Mouse (Mus musculus): Measurements from ENCODE around the gene Wfdc8.

Wfdc8 gene

DNA sequence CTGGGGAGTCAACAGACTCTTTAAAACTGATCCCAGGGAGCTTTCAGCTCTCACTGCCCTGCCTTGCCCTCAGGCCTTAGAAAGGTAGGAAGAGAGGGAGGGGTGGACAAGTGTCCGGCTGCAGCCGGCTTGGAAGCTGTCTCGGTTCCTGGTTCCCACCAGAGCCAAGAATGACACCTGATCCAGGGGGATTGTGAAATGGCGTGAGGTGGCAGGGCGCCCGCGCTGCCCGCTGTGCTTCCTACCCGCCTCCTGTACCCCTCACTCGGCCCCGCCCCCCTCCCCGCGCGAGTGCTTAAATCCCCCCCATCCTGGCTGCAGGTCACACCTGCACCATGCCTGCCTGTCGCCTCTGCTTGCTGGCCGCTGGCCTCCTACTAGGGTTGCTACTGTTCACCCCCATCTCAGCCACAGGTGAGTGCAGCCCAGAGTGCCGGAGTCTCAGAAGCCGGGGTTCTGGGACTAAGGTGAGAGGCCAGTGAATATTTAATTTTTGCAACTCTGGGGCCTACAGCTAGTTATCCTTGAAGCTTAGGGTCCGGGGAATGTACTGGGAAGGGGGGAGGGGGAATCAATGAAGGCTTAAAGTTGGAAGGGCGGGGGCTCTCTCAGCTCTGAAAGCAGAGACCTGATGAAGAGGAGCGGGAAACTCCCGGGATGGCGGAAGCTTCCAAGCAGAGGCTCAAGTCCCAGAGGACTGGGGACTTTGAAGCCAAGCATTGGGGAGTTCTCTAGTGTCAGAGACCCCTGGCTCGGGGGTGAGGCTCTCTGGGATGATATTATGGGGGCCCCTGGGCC is 50.8 kb downstream of the Wfdc8 start, which contains the start of gene Wfdc2:
TSS of gene Wfdc2 (plus strand) at position 23 of the 798 bp plus-strand sequence.
- no peak for DNase-seq (ENCODE audit: low spot score)

DNA sequence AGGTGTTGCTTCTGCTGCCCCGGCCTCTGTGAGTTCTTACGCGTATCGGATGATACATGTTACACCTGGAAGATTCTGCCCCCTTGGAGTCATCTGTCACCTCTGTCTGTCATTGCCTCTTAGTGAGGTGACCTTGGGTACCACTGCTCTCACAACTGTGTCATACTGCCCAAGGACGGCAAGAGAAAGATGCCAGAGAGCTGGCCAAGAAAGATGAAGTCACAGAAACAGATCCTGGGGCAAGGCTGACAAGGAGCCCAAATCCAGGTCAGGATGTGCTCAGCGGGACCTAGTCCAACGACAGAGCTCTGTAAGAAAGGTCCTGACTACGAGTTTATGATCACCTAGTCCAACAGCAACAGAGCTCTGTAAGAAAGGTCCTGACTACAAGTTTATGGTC is 53.3 kb downstream of the Wfdc8 start:
- no peak for DNase-seq (ENCODE audit: low spot score)

DNA sequence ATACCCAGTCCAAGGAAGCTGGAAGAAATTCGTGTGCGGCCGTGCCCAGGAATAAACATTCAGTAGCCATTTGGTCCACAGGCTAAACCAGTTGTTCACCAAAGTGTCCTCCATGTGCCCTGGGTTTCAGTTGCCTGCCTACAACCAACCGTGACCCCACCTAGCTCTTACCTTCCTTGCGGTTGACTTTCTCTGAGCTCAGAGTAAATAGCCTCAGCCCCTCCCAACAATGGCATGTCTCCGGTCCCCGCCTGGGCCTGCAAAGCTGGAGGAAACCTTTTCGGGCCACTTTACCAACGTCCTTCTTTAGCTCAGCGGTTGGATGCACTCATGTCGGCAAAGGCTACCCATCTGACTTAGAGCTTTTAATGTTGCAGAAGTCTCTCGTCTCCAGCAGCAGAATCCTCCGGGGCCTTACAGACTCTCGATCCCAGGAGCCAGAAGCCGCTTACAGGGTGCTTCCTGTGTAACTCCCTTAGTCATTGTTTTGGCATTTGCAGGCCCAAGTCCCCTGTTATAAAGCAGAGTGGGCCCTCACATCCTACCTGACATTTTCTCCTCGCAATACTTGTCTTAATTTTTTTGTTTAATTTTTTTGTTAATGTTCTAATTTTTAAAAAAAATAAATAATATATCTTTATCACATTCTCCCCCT is 54.3 kb downstream of the Wfdc8 start:
- DNase-seq (ENCODE audit: low spot score), result no peak

DNA sequence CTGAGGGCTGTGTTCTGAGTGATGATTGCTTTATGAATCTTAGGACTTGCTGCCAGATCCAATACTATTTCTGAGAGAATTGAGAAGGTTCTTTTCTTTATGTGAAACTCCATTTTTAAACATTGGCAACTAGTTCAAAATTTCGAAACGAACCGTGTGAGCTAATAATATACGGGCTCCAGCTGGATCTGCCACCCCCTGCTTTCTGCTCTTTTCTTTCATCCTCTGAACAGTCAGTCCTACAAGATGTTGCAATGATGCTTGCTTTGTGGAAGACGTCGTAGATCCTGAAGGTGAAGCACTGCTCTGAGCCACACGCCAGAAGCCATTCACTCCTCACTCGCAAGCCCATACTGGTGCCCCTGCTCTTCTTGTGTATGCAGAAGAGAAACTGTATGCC is 55.0 kb downstream of the Wfdc8 start:
- DNase-seq (ENCODE audit: low spot score), result no peak

DNA sequence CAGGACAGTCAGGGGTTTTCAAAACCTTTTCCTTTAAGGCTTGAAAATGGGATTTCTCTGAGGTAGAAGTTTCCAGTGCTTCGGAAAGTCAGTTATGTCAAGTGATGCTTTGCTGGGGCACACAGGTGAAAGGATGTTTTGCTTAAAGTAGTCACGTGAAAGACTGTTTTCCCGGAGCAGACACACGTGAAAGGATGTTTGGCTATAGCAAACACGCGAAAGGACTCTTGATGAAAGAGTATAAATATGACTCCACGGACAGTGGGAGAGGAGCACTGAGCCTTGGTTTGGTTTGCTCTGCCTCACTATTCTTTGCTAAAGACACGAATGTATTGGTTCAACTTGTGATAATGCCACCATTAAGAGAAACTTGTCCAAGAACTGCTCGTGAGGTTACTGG is 61.9 kb downstream of the Wfdc8 start:
- no peak for DNase-seq (ENCODE audit: low spot score)

DNA sequence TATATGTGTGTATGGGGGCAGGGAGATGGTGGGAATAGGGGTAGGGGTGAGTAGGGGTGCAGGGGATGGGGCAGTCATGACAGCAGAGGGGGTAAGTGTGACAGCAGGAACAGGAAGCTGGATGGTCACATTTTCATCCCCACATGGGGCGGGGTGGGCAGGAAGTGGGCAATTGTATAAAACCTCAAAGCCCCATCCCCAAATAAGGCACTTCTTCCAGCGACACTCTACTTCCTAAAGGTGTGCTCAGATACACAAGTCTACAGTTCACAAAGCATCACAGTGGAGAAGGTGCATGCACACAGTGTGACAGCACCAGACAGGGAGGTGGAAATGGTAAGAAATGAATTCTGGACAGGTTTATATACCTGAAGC is 62.5 kb downstream of the Wfdc8 start:
- DNase-seq (ENCODE audit: low spot score), result no peak

DNA sequence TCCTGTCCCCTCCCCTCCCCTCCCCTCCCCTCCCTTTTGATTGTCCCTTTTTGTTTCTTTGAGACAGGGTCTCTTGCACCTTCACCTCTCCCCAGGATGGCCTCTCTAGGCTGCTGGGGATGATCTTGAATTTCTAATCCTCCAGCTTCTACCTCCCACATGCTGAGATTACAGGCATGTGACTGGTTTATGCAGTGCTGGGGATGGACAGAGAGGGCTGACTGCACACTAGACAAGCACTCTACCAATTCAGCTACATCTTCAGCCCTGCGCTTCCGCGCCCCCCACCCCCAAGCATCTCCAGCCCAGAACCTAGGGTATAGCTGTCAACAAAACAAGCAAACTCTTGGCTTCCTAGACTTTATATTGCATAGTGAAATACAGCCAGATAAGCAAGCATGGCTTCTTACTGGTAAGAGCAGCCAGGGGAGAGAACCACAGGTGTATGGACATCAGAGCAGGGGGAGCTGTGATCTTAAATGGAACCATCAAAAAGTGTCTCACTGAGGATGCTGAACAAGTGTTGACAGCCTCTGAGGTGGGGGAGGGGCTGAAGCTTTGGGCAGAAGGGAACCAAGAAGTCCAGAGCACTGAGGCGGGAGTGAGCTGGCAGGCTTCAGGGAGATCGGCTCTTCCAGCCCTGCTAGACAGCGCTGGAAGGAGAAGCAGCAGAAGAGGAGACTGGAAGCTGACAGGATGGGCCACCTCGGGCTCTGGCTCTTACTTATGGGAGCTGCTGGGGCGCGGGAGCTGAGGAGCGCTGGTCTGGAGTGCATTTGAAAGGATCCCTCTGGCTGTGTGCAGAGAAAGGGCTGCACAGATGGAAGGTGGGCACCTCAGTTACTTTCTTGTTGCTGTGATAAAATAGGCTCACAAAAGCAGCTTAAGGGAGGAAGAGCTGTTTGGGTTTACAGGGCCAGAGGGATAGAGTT is 63.2 kb downstream of the Wfdc8 start:
- no peak for DNase-seq (ENCODE audit: low spot score)

DNA sequence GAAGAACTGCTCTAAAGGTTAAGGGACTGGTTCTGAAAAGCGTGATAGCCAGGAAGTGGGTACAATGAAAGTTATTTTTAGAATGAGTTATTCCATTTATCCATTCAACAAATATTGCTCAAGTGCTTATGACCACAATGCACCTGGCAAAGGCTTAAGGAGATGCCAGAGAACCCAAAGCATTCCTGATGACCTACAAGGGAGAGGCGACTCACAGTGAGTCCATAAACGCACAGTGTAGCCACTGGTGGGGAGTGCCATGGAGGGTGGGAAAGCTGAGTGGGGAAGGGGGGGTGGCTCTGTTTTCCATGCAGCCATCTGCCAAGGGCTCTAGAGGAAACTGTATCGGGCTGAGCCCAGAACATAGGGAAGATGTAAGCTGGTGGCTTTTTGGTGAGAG is 64.1 kb downstream of the Wfdc8 start:
- no peak for DNase-seq (ENCODE audit: low spot score)

All from spleen, adult 12 weeks (tissue).